Mouse (Mus musculus): ENCODE measurements around the gene 1700086D15Rik. TPM values are rescaled to one million over a fixed set of nuclear protein-coding genes. Genes with fewer than 3 reads are reported as not detected.
A peak's percentile ranks its signal among the peaks of the same experiment; 100 is the strongest.

The 1700086D15Rik gene
- polyA plus RNA-seq, 1 experiment from 2014 or later, result not detected

GRCm38 (mm10) chr11:65185114-65185513 lies 25.4 kb upstream of the 1700086D15Rik start:
- no peak for ATAC-seq (ENCODE audit: low FRiP score)
- 98% methylated on average over 1 of the region's 1 CpGs for WGBS
- H3K9ac ChIP-seq (ENCODE audit: low read depth, low read length), result no peak overlapping the region
- no peaks in the 10 kb centered on the region for H3K9me3 ChIP-seq (ENCODE audit: control insufficient read depth, low read length)
- H3K27me3 ChIP-seq (ENCODE audit: control insufficient read depth, insufficient read depth, low read length), result no peaks in the 10 kb centered on the region
- H3K4me1 ChIP-seq (replicated peaks; ENCODE audit: control insufficient read depth, insufficient read depth, low read length), result no peaks in the 10 kb centered on the region
- no peak overlapping the region for H3K4me2 ChIP-seq (replicated peaks; ENCODE audit: low read depth, low read length)
- DNase-seq (ENCODE audit: low spot score), result no peak
- H3K36me3 ChIP-seq (ENCODE audit: control insufficient read depth, insufficient read depth, low read length), result no peaks in the 10 kb centered on the region
- no peak overlapping the region for H3K4me3 ChIP-seq (ENCODE audit: low read depth, low read length)
- H3K27ac ChIP-seq (ENCODE audit: low read depth, low read length), result no peak overlapping the region

- Histone ChIP-seq H3K9me3 (ENCODE audit: control insufficient read depth, low read length) (no peaks in the 10 kb centered on the region), H3K4me1 (replicated peaks; ENCODE audit: control insufficient read depth, insufficient read depth, low read length) (no peaks in the 10 kb centered on the region), H3K9ac (ENCODE audit: low read depth, low read length) (no peak overlapping the region), H3K4me2 (replicated peaks; ENCODE audit: low read depth, low read length) (no peak overlapping the region), H3K4me3 (ENCODE audit: low read depth, low read length) (no peak overlapping the region), H3K27me3 (ENCODE audit: control insufficient read depth, insufficient read depth, low read length) (no peaks in the 10 kb centered on the region), H3K27ac (ENCODE audit: low read depth, low read length) (no peak overlapping the region), H3K36me3 (ENCODE audit: control insufficient read depth, insufficient read depth, low read length) (no peaks in the 10 kb centered on the region)
- DNase-seq (ENCODE audit: low spot score), result no peak
- ATAC-seq (ENCODE audit: low FRiP score), result no peak
- 91% methylated on average over 4 of the region's 4 CpGs for WGBS
These were observed 10.5 kb upstream of the 1700086D15Rik start for GRCm38 (mm10) chr11:65170121-65170750.

GRCm38 (mm10) chr11:65162767-65163120 lies 3.1 kb upstream of the 1700086D15Rik start, which contains the start of gene Arhgap44:
Gene Arhgap44, minus strand, starts transcription at chr11:65162961.
- no peaks in the 10 kb centered on the region for H3K36me3 ChIP-seq (ENCODE audit: control insufficient read depth, insufficient read depth, low read length)
- H3K27ac ChIP-seq (ENCODE audit: low read depth, low read length), result peak within 1 kb of the TSS; percentile 47; the same call in 1 of the 2 replicates
- WGBS, result under 1% methylated on average over 26 of the region's 27 CpGs
- peak within 1 kb of the TSS; percentile 70 for H3K4me2 ChIP-seq (replicated peaks; ENCODE audit: low read depth, low read length)
- peak; percentile 96 for ATAC-seq (ENCODE audit: low FRiP score)
- no peaks in the 10 kb centered on the region for H3K9me3 ChIP-seq (ENCODE audit: control insufficient read depth, low read length)
- H3K4me1 ChIP-seq (replicated peaks; ENCODE audit: control insufficient read depth, insufficient read depth, low read length), result no peaks in the 10 kb centered on the region; the same call in 1 of the 2 replicates
- peak within 1 kb of the TSS; percentile 81 for H3K4me3 ChIP-seq (ENCODE audit: low read depth, low read length)
- DNase-seq (ENCODE audit: low spot score), result peak; percentile 83
- peak within 1 kb of the TSS; percentile 83 for H3K9ac ChIP-seq (ENCODE audit: low read depth, low read length)
- H3K27me3 ChIP-seq (ENCODE audit: control insufficient read depth, insufficient read depth, low read length), result peaks cover 4% of the 10 kb centered on the region; the same call in 1 of the 2 replicates

GRCm38 (mm10) chr11:65161881-65162766 lies 2.4 kb upstream of the 1700086D15Rik start:
- H3K9ac ChIP-seq (ENCODE audit: low read depth, low read length), result peak overlapping the region; percentile 83
- H3K9me3 ChIP-seq (ENCODE audit: control insufficient read depth, low read length), result no peaks in the 10 kb centered on the region
- peak overlapping the region; percentile 47; the same call in 1 of the 2 replicates for H3K27ac ChIP-seq (ENCODE audit: low read depth, low read length)
- ATAC-seq (ENCODE audit: low FRiP score), result peak; percentile 82
- H3K4me1 ChIP-seq (replicated peaks; ENCODE audit: control insufficient read depth, insufficient read depth, low read length), result no peaks in the 10 kb centered on the region; the same call in 1 of the 2 replicates
- 1% methylated on average over 48 of the region's 49 CpGs for WGBS
- H3K4me2 ChIP-seq (replicated peaks; ENCODE audit: low read depth, low read length), result peak overlapping the region; percentile 70
- peak overlapping the region; percentile 81 for H3K4me3 ChIP-seq (ENCODE audit: low read depth, low read length)
- H3K36me3 ChIP-seq (ENCODE audit: control insufficient read depth, insufficient read depth, low read length), result no peaks in the 10 kb centered on the region
- H3K27me3 ChIP-seq (ENCODE audit: control insufficient read depth, insufficient read depth, low read length), result peaks cover 4% of the 10 kb centered on the region; the same call in 1 of the 2 replicates
- peak; percentile 54 for DNase-seq (ENCODE audit: low spot score)

GRCm38 (mm10) chr11:65160991-65161880 lies 1.5 kb upstream of the 1700086D15Rik start:
- Histone ChIP-seq H3K27me3 (ENCODE audit: control insufficient read depth, insufficient read depth, low read length) (peaks cover 4% of the 10 kb centered on the region; the same call in 1 of the 2 replicates), H3K4me2 (replicated peaks; ENCODE audit: low read depth, low read length) (peak overlapping the region; percentile 70; the same call in 1 of the 2 replicates), H3K9ac (ENCODE audit: low read depth, low read length) (no peak overlapping the region; the same call in 1 of the 2 replicates), H3K36me3 (ENCODE audit: control insufficient read depth, insufficient read depth, low read length) (no peaks in the 10 kb centered on the region), H3K4me1 (replicated peaks; ENCODE audit: control insufficient read depth, insufficient read depth, low read length) (no peaks in the 10 kb centered on the region; the same call in 1 of the 2 replicates), H3K27ac (ENCODE audit: low read depth, low read length) (no peak overlapping the region), H3K4me3 (ENCODE audit: low read depth, low read length) (no peak overlapping the region), H3K9me3 (ENCODE audit: control insufficient read depth, low read length) (no peaks in the 10 kb centered on the region)
- DNase-seq (ENCODE audit: low spot score) (no peak), ATAC-seq (ENCODE audit: low FRiP score) (no peak)
- WGBS, result 66% methylated on average over 7 of the region's 7 CpGs

GRCm38 (mm10) chr11:65158658-65158990 lies 1.1 kb downstream of the 1700086D15Rik start:
- WGBS, result 90% methylated on average over 5 of the region's 5 CpGs
- no peak overlapping the region for H3K27ac ChIP-seq (ENCODE audit: low read depth, low read length)
- no peak overlapping the region for H3K4me3 ChIP-seq (ENCODE audit: low read depth, low read length)
- H3K9me3 ChIP-seq (ENCODE audit: control insufficient read depth, low read length), result no peaks in the 10 kb centered on the region
- H3K4me2 ChIP-seq (replicated peaks; ENCODE audit: low read depth, low read length), result no peak overlapping the region
- peaks cover 4% of the 10 kb centered on the region; the same call in 1 of the 2 replicates for H3K27me3 ChIP-seq (ENCODE audit: control insufficient read depth, insufficient read depth, low read length)
- H3K4me1 ChIP-seq (replicated peaks; ENCODE audit: control insufficient read depth, insufficient read depth, low read length), result no peaks in the 10 kb centered on the region; the same call in 1 of the 2 replicates
- DNase-seq (ENCODE audit: low spot score) (no peak), ATAC-seq (ENCODE audit: low FRiP score) (no peak)
- no peaks in the 10 kb centered on the region for H3K36me3 ChIP-seq (ENCODE audit: control insufficient read depth, insufficient read depth, low read length)
- no peak overlapping the region for H3K9ac ChIP-seq (ENCODE audit: low read depth, low read length)

- no peak overlapping the region for H3K4me3 ChIP-seq (ENCODE audit: low read depth, low read length)
These were observed 1.6 kb downstream of the 1700086D15Rik start for GRCm38 (mm10) chr11:65157966-65158657.

GRCm38 (mm10) chr11:65153006-65153405 lies 6.7 kb downstream of the 1700086D15Rik start:
- no peaks in the 10 kb centered on the region for H3K4me1 ChIP-seq (replicated peaks; ENCODE audit: control insufficient read depth, insufficient read depth, low read length)
- DNase-seq (ENCODE audit: low spot score), result no peak
- 93% methylated on average over 5 of the region's 5 CpGs for WGBS
- no peaks in the 10 kb centered on the region for H3K27me3 ChIP-seq (ENCODE audit: control insufficient read depth, insufficient read depth, low read length)
- no peak overlapping the region for H3K9ac ChIP-seq (ENCODE audit: low read depth, low read length)
- no peaks in the 10 kb centered on the region for H3K9me3 ChIP-seq (ENCODE audit: control insufficient read depth, low read length)
- H3K27ac ChIP-seq (ENCODE audit: low read depth, low read length), result no peak overlapping the region
- no peak overlapping the region for H3K4me3 ChIP-seq (ENCODE audit: low read depth, low read length)
- H3K4me2 ChIP-seq (replicated peaks; ENCODE audit: low read depth, low read length), result no peak overlapping the region
- ATAC-seq (ENCODE audit: low FRiP score), result no peak
- no peaks in the 10 kb centered on the region for H3K36me3 ChIP-seq (ENCODE audit: control insufficient read depth, insufficient read depth, low read length)

More at GRCm38 (mm10) chr11:65157966-65158657, 1.6 kb downstream of the 1700086D15Rik start:
- Histone ChIP-seq H3K4me1 (replicated peaks; ENCODE audit: control insufficient read depth, insufficient read depth, low read length) (no peaks in the 10 kb centered on the region; the same call in 1 of the 2 replicates), H3K27ac (ENCODE audit: low read depth, low read length) (no peak overlapping the region), H3K4me2 (replicated peaks; ENCODE audit: low read depth, low read length) (no peak overlapping the region), H3K9ac (ENCODE audit: low read depth, low read length) (no peak overlapping the region), H3K27me3 (ENCODE audit: control insufficient read depth, insufficient read depth, low read length) (peaks cover 4% of the 10 kb centered on the region; the same call in 1 of the 2 replicates), H3K9me3 (ENCODE audit: control insufficient read depth, low read length) (no peaks in the 10 kb centered on the region), H3K36me3 (ENCODE audit: control insufficient read depth, insufficient read depth, low read length) (no peaks in the 10 kb centered on the region)
- no peak for DNase-seq (ENCODE audit: low spot score)
- WGBS, result 94% methylated on average over 20 of the region's 20 CpGs
- ATAC-seq (ENCODE audit: low FRiP score), result no peak

Data from hindbrain, embryonic 11.5 days (tissue).